Mouse (Mus musculus) intestine, embryonic 16.5 days (tissue): ENCODE data around the gene Gm14214. TPM values are rescaled to one million over a fixed set of nuclear protein-coding genes. Genes with fewer than 3 reads are reported as not detected.

Experiments
- ATAC-seq: fragments of 200-750 bp; cut with Nextera tagmentation; 2 replicates; pipeline ENCODE4 v1.8.0; 2017; ENCODE audit warnings: moderate TSS enrichment, moderate library complexity
- H3K27ac ChIP-seq: fragments of 300-500 bp; sonication (generic); 2 replicates; pipeline ENCODE4 v1.5.1; 2014; ENCODE audit warnings: mild to moderate bottlenecking, low read length
- H3K27me3 ChIP-seq: fragments of 300-500 bp; sonication (generic); replicated peaks from 2 replicates; pipeline ENCODE4 v1.6.1; 2014; ENCODE audit warnings: low read length, control low read depth, mixed read lengths; ENCODE audit not compliant: control insufficient read depth, insufficient read depth
- H3K36me3 ChIP-seq: fragments of 300-500 bp; sonication (generic); 2 replicates; pipeline ENCODE4 v1.6.1; 2014; ENCODE audit warnings: low read length, control low read depth; ENCODE audit not compliant: control insufficient read depth, insufficient read depth
- H3K4me1 ChIP-seq: fragments of 300-500 bp; sonication (generic); 2 replicates; pipeline ENCODE4 v1.6.1; 2014; ENCODE audit warnings: low read length, control low read depth, mixed read lengths; ENCODE audit not compliant: control insufficient read depth, insufficient read depth
- H3K4me2 ChIP-seq: fragments of 300-500 bp; sonication (generic); 2 replicates; pipeline ENCODE4 v1.6.1; 2014; ENCODE audit warnings: low read depth, low read length, control low read depth
- H3K4me3 ChIP-seq: fragments of 300-500 bp; sonication (generic); 2 replicates; pipeline ENCODE4 v1.5.1; 2014; ENCODE audit warnings: mild to moderate bottlenecking, low read length
- H3K9ac ChIP-seq: fragments of 300-500 bp; sonication (generic); 2 replicates; pipeline ENCODE4 v1.6.1; 2014; ENCODE audit warnings: low read depth, low read length
- H3K9me3 ChIP-seq: fragments of 300-500 bp; sonication (generic); 2 replicates; pipeline ENCODE4 v1.6.1; 2016; ENCODE audit warnings: low read length, control low read depth; ENCODE audit not compliant: control insufficient read depth
- WGBS: fragments of 180-500 bp; shearing (Covaris S2); extraction: QIAGEN DNeasy Blood & Tissue Kit; methylation state at CpG from one replicate; pipeline ENCODE4 v1.1.7; 2014; 5-methylcytosine and 5-hydroxymethylcytosine counted together
- polyA plus RNA-seq: library from polyadenylated mRNA; unstranded; fragments of >200 nt; fragmentation: Nextera tagmentation; extraction: Ambion mirVana; gene quantifications from 2 replicates; pipeline ENCODE4 v1.2.1, GENCODE M21; 2015

Gm14214 gene
- polyA plus RNA-seq, 1 experiment from 2014 or later: not detected

- no peak overlapping the region for H3K27ac ChIP-seq
- 74% methylated on average over 1 of the region's 1 CpGs for WGBS
- no peak overlapping the region for H3K4me2 ChIP-seq
- no peaks in the 10 kb centered on the region for H3K36me3 ChIP-seq
- H3K4me1 ChIP-seq: peaks cover 11% of the 10 kb centered on the region
- no peaks in the 10 kb centered on the region for H3K27me3 ChIP-seq
- H3K4me3 ChIP-seq: no peak overlapping the region
- H3K9ac ChIP-seq: no peak overlapping the region
- H3K9me3 ChIP-seq: no peaks in the 10 kb centered on the region
- ATAC-seq: no peak
Observed at GRCm38 (mm10) chr2:154803372-154803771, 33.5 kb upstream of the Gm14214 start.

- peak; percentile 54 for ATAC-seq
- WGBS: under 1% methylated on average over 63 of the region's 67 CpGs
- no peaks in the 10 kb centered on the region for H3K27me3 ChIP-seq
Observed at GRCm38 (mm10) chr2:154791661-154792642, 22.1 kb upstream of the Gm14214 start.

GRCm38 (mm10) chr2:154790656-154791483 is 21.0 kb upstream of the Gm14214 start, which contains the start of the genes Raly and a:
TSS of gene Raly (plus strand) at chr2:154791096.
TSS of gene a (plus strand) at chr2:154791402.
- no peaks in the 10 kb centered on the region for H3K27me3 ChIP-seq
- H3K4me3 ChIP-seq: peak within 1 kb of the TSS; percentile 97
- peak within 1 kb of the TSS; percentile 95 for H3K9ac ChIP-seq
- ATAC-seq: peak; percentile 98
- H3K4me1 ChIP-seq: peaks cover 23% of the 10 kb centered on the region
- H3K4me2 ChIP-seq: peak within 1 kb of the TSS; percentile 57
- H3K36me3 ChIP-seq: no peaks in the 10 kb centered on the region
- H3K27ac ChIP-seq: peak within 1 kb of the TSS; percentile 98
- WGBS: under 1% methylated on average over 68 of the region's 89 CpGs
- H3K9me3 ChIP-seq: no peaks in the 10 kb centered on the region

More at GRCm38 (mm10) chr2:154791661-154792642, 22.1 kb upstream of the Gm14214 start:
- peaks cover 23% of the 10 kb centered on the region for H3K4me1 ChIP-seq
- H3K36me3 ChIP-seq: no peaks in the 10 kb centered on the region
- peak overlapping the region; percentile 95 for H3K9ac ChIP-seq
- peak overlapping the region; percentile 57 for H3K4me2 ChIP-seq
- H3K27ac ChIP-seq: peak overlapping the region; percentile 98
- H3K4me3 ChIP-seq: peak overlapping the region; percentile 97
- no peaks in the 10 kb centered on the region for H3K9me3 ChIP-seq

- Histone ChIP-seq H3K27me3 (no peaks in the 10 kb centered on the region), H3K4me3 (peak overlapping the region; percentile 43), H3K9ac (no peak overlapping the region), H3K36me3 (no peaks in the 10 kb centered on the region), H3K9me3 (no peaks in the 10 kb centered on the region), H3K4me2 (peak overlapping the region; percentile 41), H3K27ac (0 out of 2 replicates have a peak overlapping the region, but pooled peaks have one; percentile 42), H3K4me1 (peaks cover 23% of the 10 kb centered on the region)
- no peak for ATAC-seq
- WGBS: 6% methylated on average over 14 of the region's 14 CpGs
Observed at GRCm38 (mm10) chr2:154789977-154790655, 20.3 kb upstream of the Gm14214 start.

- no peaks in the 10 kb centered on the region for H3K9me3 ChIP-seq
- H3K36me3 ChIP-seq: no peaks in the 10 kb centered on the region
- H3K9ac ChIP-seq: no peak overlapping the region
- H3K4me2 ChIP-seq: no peak overlapping the region
- no peak overlapping the region for H3K27ac ChIP-seq
- peaks cover 16% of the 10 kb centered on the region for H3K4me1 ChIP-seq
- WGBS: 69% methylated on average over 6 of the region's 6 CpGs
- no peak for ATAC-seq
- no peaks in the 10 kb centered on the region for H3K27me3 ChIP-seq
- no peak overlapping the region for H3K4me3 ChIP-seq
Observed at GRCm38 (mm10) chr2:154789381-154789780, 19.6 kb upstream of the Gm14214 start.

- Histone ChIP-seq H3K27me3 (no peaks in the 10 kb centered on the region), H3K27ac (no peak overlapping the region), H3K4me1 (no peaks in the 10 kb centered on the region), H3K4me2 (no peak overlapping the region), H3K4me3 (no peak overlapping the region), H3K9ac (no peak overlapping the region), H3K9me3 (no peaks in the 10 kb centered on the region), H3K36me3 (no peaks in the 10 kb centered on the region)
- WGBS: 75% methylated on average over 11 of the region's 11 CpGs
- ATAC-seq: no peak
Observed at GRCm38 (mm10) chr2:154786776-154787175, 16.9 kb upstream of the Gm14214 start.

- H3K4me2 ChIP-seq: no peak overlapping the region
- H3K36me3 ChIP-seq: no peaks in the 10 kb centered on the region
- no peak overlapping the region for H3K9ac ChIP-seq
- H3K4me1 ChIP-seq: no peaks in the 10 kb centered on the region
- no peak overlapping the region for H3K27ac ChIP-seq
- H3K4me3 ChIP-seq: no peak overlapping the region
- H3K27me3 ChIP-seq: no peaks in the 10 kb centered on the region
- WGBS: 56% methylated on average over 3 of the region's 3 CpGs
- ATAC-seq: no peak
- no peaks in the 10 kb centered on the region for H3K9me3 ChIP-seq
Observed at GRCm38 (mm10) chr2:154786187-154786586, 16.4 kb upstream of the Gm14214 start.

- Histone ChIP-seq H3K36me3 (no peaks in the 10 kb centered on the region), H3K4me1 (no peaks in the 10 kb centered on the region)
Observed at GRCm38 (mm10) chr2:154785284-154785683, 15.5 kb upstream of the Gm14214 start.

More at GRCm38 (mm10) chr2:154785284-154785683, 15.5 kb upstream of the Gm14214 start:
- WGBS: 43% methylated on average over 3 of the region's 3 CpGs
- no peak overlapping the region for H3K4me2 ChIP-seq
- H3K27ac ChIP-seq: no peak overlapping the region
- H3K9me3 ChIP-seq: no peaks in the 10 kb centered on the region
- no peaks in the 10 kb centered on the region for H3K27me3 ChIP-seq
- no peak overlapping the region for H3K4me3 ChIP-seq
- H3K9ac ChIP-seq: no peak overlapping the region
- ATAC-seq: no peak
